Mouse (Mus musculus) lung, adult 2 months (tissue): ENCODE measurements around the gene Zbtb48. TPM values are rescaled to one million over a fixed set of nuclear protein-coding genes. Genes with fewer than 3 reads are reported as not detected.
"Not testable (repeated sequence)": the region's sequence is repeated elsewhere in the genome, so short reads cannot be mapped to it uniquely, and the experiment has no call there.

ENCODE experiments used
- DNase-seq: peaks from one replicate; pipeline ENCODE4 v3.0.0; 2022
- H3K4me1 ChIP-seq: fragments of 200-500 bp; 2 replicates; pipeline ENCODE4 v1.6.1; 2011; ENCODE audit warnings: low read length; ENCODE audit not compliant: control insufficient read depth, insufficient read depth
- H3K4me3 ChIP-seq: fragments of 200-500 bp; replicated peaks from 2 replicates; pipeline ENCODE3; 2011; ENCODE audit warnings: low read depth, mild to moderate bottlenecking, control low read depth, low read length; ENCODE audit errors: extremely low read depth
- CTCF ChIP-seq: fragments of 200-500 bp; IDR thresholded peaks from 2 replicates; pipeline ENCODE4 v1.5.1; 2011; ENCODE audit warnings: mild to moderate bottlenecking, low read length, control low read depth; ENCODE audit not compliant: insufficient read depth
- POLR2A ChIP-seq: fragments of 200-500 bp; IDR thresholded peaks from 2 replicates; pipeline ENCODE4 v1.6.1; 2011; ENCODE audit warnings: low read depth, mild to moderate bottlenecking, control low read depth, low read length, borderline replicate concordance; ENCODE audit errors: extremely low read depth
- WGBS: fragments of 180-500 bp; shearing (Covaris S2); methylation state at CpG from one replicate; pipeline ENCODE4 v1.1.7; 2018; 5-methylcytosine and 5-hydroxymethylcytosine counted together
- polyA plus RNA-seq: library from polyadenylated mRNA; depleted of rRNA; stranded (reverse); fragments of >200 nt; gene quantifications from 2 replicates; pipeline ENCODE4 v1.2.3, GENCODE M21; 2012

Gene Zbtb48
- polyA plus RNA-seq, 1 experiment: 21.6 TPM

GRCm38 (mm10) chr4:152062390-152063110, 35.1 kb upstream of the Zbtb48 start:
- TF ChIP-seq POLR2A (no peak), CTCF (no peak)
- 53% methylated on average over 9 of the region's 9 CpGs for WGBS
- H3K4me3 ChIP-seq: no peak overlapping the region
- no peak for DNase-seq
- no peaks in the 10 kb centered on the region for H3K4me1 ChIP-seq

DNA sequence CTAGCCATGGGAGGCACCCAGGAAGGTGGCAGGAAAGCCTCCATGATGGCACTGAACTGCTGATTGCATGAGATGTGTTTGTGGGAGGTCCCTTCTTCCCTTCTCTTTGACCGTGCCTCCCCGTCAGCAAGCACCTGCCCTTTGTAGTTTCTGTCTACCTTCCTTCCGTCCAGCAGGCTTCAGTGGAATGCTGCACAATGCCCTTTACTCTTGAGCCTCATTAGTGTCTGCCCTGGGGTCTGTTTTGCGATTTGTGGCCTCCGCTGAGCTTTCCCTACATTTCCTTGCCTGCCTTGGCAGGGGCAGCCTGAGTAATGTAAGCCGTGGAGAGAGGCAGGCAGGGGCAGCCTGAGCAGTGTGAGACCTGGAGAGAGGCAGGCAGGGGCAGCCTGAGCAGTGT, 17.1 kb upstream of the Zbtb48 start:
- 75% methylated on average over 6 of the region's 6 CpGs for WGBS
- no peak for DNase-seq
- TF ChIP-seq CTCF: no peak
- TF ChIP-seq POLR2A: no peak

DNA sequence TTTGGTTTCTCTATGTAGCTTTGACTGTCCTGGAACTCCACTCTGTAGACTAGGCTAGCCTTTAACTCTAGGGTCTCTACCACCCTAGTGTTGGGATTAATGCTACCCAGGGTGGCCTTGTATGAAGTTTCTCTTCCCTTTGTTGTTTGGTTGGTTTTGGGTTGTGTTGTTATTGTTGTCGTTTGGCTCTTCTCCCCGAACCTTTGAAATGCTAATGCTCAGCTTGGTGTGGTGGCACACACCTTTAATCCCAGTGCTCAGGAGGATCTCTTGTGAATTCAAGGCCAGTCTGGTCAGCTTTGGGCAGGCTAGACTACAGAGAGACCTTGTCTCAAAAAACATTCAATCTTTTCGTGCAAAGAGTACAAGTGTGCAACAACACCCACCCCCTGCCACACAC, 15.7 kb upstream of the Zbtb48 start:
- Histone ChIP-seq H3K4me1 (peaks cover 7% of the 10 kb centered on the region), H3K4me3 (no peak overlapping the region)
- TF ChIP-seq CTCF: no peak
- TF ChIP-seq POLR2A: no peak
- DNase-seq: no peak
- WGBS: 84% methylated on average over 3 of the region's 3 CpGs

More for the DNA sequence above, 17.1 kb upstream of the Zbtb48 start:
- Histone ChIP-seq H3K4me3 (no peak overlapping the region), H3K4me1 (peaks cover 7% of the 10 kb centered on the region)

DNA sequence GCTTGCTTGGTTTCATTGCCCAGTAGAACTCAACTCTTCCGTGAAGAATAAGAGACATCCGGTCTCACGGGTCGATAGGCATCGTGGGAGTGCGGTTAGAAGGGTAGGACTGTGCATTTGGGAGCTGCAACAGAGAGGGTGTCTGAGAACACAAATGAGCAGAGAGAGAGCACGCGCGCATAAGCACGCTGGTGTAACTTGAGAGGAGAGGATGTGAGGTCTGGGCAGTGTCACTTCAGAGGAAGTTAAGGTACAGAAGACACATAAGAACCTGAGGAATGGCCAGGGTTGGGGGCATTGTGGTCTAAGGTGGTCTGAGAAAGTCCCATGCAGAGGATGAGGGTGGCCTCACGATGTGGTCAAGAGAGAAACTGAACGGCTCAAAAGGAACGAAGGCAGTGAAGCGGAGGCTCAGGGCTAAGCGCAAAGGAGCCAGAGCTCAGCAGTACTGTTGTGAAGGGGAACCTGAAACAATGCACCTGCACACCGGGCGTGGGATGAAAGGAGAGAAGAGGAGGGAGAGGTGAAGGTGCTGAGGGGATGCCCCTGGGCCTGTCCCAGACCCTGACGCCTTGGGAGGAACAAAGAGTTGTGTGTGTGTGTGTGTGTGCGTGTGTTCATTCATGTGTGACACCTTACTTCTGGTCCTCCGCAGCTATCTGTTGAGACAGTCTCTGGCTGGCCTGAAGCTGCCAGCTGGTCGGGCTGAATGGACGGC, 14.6 kb upstream of the Zbtb48 start:
- H3K4me1 ChIP-seq: peaks cover 7% of the 10 kb centered on the region
- no peak for DNase-seq
- TF ChIP-seq CTCF (no peak), POLR2A (no peak)
- 95% methylated on average over 22 of the region's 22 CpGs for whole genome bisulfite sequencing
- no peak overlapping the region for H3K4me3 ChIP-seq

- DNase-seq: no peak
- 2% methylated on average over 25 of the region's 25 CpGs for WGBS
- TF ChIP-seq CTCF: no peak
- TF ChIP-seq POLR2A: no peak
- peak overlapping the region; percentile 83 for H3K4me3 ChIP-seq
- H3K4me1 ChIP-seq: peaks cover 7% of the 10 kb centered on the region
Observed at GRCm38 (mm10) chr4:152039831-152040310, 12.4 kb upstream of the Zbtb48 start.

- peak within 1 kb of the TSS; percentile 83 for H3K4me3 ChIP-seq
- peaks cover 7% of the 10 kb centered on the region for H3K4me1 ChIP-seq
- peak; percentile 59 for TF ChIP-seq CTCF
- TF ChIP-seq POLR2A: peak; percentile 74; the same call in 1 of the 2 replicates
- WGBS: under 1% methylated on average over 86 of the region's 86 CpGs
- DNase-seq: peak; percentile 94
Observed at GRCm38 (mm10) chr4:152038985-152039830, 11.7 kb upstream of the Zbtb48 start, which contains the start of gene Nol9. Gene Nol9, plus strand, starts transcription at chr4:152039321.

- 33% methylated on average over 10 of the region's 10 CpGs for WGBS
- TF ChIP-seq CTCF: no peak
- no peak for TF ChIP-seq POLR2A
- Histone ChIP-seq H3K4me1 (peaks cover 7% of the 10 kb centered on the region), H3K4me3 (peak within 1 kb of the TSS; percentile 83)
- no peak for DNase-seq
Observed at GRCm38 (mm10) chr4:152038225-152038984, 10.9 kb upstream of the Zbtb48 start, which contains the start of gene Tas1r1. Gene Tas1r1, minus strand, starts transcription at chr4:152038568.

DNA sequence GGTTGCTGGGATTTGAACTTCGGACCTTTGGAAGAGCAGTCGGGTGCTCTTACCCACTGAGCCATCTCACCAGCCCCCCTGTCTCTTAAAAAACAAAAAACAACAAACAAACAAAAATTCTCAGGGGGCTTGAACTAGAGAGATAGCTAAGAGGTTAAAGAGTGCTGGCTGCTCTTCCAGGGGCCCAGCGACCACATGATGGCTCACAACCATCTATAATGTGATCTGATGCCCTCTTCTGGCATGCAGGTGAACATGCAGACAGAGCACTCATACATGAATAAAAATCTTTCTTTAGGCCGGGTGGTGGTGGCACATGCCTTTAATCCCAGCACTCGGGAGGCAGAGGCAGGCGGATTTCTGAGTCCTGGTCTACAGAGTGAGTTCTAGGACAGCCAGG, 9.0 kb upstream of the Zbtb48 start:
- WGBS: 90% methylated on average over 6 of the region's 6 CpGs
- not testable (repeated sequence) for H3K4me1 ChIP-seq, DNase-seq, H3K4me3 ChIP-seq
- 0 out of 2 replicates have a peak, but pooled peaks have one; percentile 11 for TF ChIP-seq CTCF
